In genomic region chrX:7971292-7971691, GRCm38 (mm10) we compare ENCODE assay signal across 19 mouse cellular contexts. TPM values are rescaled to one million over a fixed set of nuclear protein-coding genes. Genes with fewer than 3 reads are reported as not detected.
A peak's percentile ranks its signal among the peaks of the same experiment; 100 is the strongest.
DNase-seq lines count a peak whose midpoint lies in the region; ATAC-seq and TF ChIP-seq lines count a peak whose summit lies in the region.
"Had no signal": no experiment of that assay in that cellular context is flagged by ENCODE, and none has a peak within 500 bp of the region (broad histone marks: within the 10 kb centered on the region; RNA-seq: fewer than 3 reads in every experiment).

No protein-coding gene starts in this region.

- ATAC-seq in stomach, embryonic 14.5 days (ENCODE audit: insufficient number of reproducible peaks, insufficient read depth, low FRiP score, low read depth), result peak; percentile 49; the same call in 1 of the 2 replicates
- ATAC-seq in stomach, postnatal 0 days (ENCODE audit: low FRiP score, low TSS enrichment), result no peak
- ATAC-seq in liver, postnatal 0 days, result peak; percentile 91
- 0 out of 2 replicates have a peak, but pooled peaks have one; percentile 47 for ATAC-seq in stomach, embryonic 16.5 days (ENCODE audit: insufficient read depth, low FRiP score)
- no peak for ATAC-seq in forebrain, embryonic 12.5 days (ENCODE audit: low FRiP score)
- ATAC-seq: forebrain, embryonic 15.5 days had no signal

- H3K4me3 ChIP-seq in stomach, embryonic 14.5 days (ENCODE audit: low read depth, low read length), result no peak overlapping the region
- no peak overlapping the region for H3K4me3 ChIP-seq in stomach, postnatal 0 days (ENCODE audit: low read depth, low read length)
- H3K4me3 ChIP-seq in erythroblast, embryonic 14.5 days (replicated peaks), result peak overlapping the region; percentile 57
- H3K4me3 ChIP-seq in liver, postnatal 0 days (ENCODE audit: low read depth, low read length), result no peak overlapping the region
- no peak overlapping the region for H3K4me3 ChIP-seq in stomach, embryonic 16.5 days (replicated peaks; ENCODE audit: low read length)
- no peak overlapping the region for H3K4me3 ChIP-seq in forebrain, embryonic 12.5 days (replicated peaks)
- H3K4me3 ChIP-seq: embryonic facial prominence, embryonic 13.5 days; forebrain, embryonic 15.5 days; heart, embryonic 15.5 days; layer of hippocampus, adult 2 months; midbrain, embryonic 12.5 days had no signal

- no peaks in the 10 kb centered on the region for H3K36me3 ChIP-seq in stomach, embryonic 14.5 days (ENCODE audit: control insufficient read depth, insufficient read depth, low read length)
- no peaks in the 10 kb centered on the region for H3K36me3 ChIP-seq in stomach, postnatal 0 days (ENCODE audit: control insufficient read depth, insufficient read depth, low read length)
- peaks cover 49% of the 10 kb centered on the region for H3K36me3 ChIP-seq in erythroblast, embryonic 14.5 days (ENCODE audit: control insufficient read depth)
- no peaks in the 10 kb centered on the region for H3K36me3 ChIP-seq in liver, postnatal 0 days (replicated peaks; ENCODE audit: insufficient read depth, low read length)
- no peaks in the 10 kb centered on the region for H3K36me3 ChIP-seq in stomach, embryonic 16.5 days (ENCODE audit: control insufficient read depth, insufficient read depth, low read length)
- H3K36me3 ChIP-seq in forebrain, embryonic 12.5 days (replicated peaks), result no peaks in the 10 kb centered on the region
- H3K36me3 ChIP-seq: embryonic facial prominence, embryonic 13.5 days; forebrain, embryonic 15.5 days; heart, embryonic 15.5 days; midbrain, embryonic 12.5 days had no signal

- TF ChIP-seq CTCF in stomach, postnatal 0 days (IDR thresholded peaks at IDR 0.05; ENCODE audit: low read depth), result no peak
- no peak for TF ChIP-seq CTCF in liver, postnatal 0 days (IDR thresholded peaks at IDR 0.05; ENCODE audit: low read depth)

- H3K4me1 ChIP-seq in stomach, embryonic 14.5 days (ENCODE audit: control insufficient read depth, insufficient read depth, low read length), result no peaks in the 10 kb centered on the region
- H3K4me1 ChIP-seq in stomach, postnatal 0 days (replicated peaks; ENCODE audit: control insufficient read depth, insufficient read depth), result no peaks in the 10 kb centered on the region
- H3K4me1 ChIP-seq in erythroblast, embryonic 14.5 days (ENCODE audit: control insufficient read depth), result peaks cover 64% of the 10 kb centered on the region
- H3K4me1 ChIP-seq in liver, postnatal 0 days (ENCODE audit: insufficient read depth), result no peaks in the 10 kb centered on the region
- no peaks in the 10 kb centered on the region for H3K4me1 ChIP-seq in stomach, embryonic 16.5 days (ENCODE audit: control insufficient read depth, insufficient read depth, low read length)
- no peaks in the 10 kb centered on the region for H3K4me1 ChIP-seq in forebrain, embryonic 12.5 days
- H3K4me1 ChIP-seq: embryonic facial prominence, embryonic 13.5 days; forebrain, embryonic 15.5 days; heart, embryonic 15.5 days; midbrain, embryonic 12.5 days had no signal

- TF ChIP-seq EP300 in stomach, postnatal 0 days (optimal IDR thresholded peaks at IDR 0.05), result no peak
- TF ChIP-seq EP300 in liver, postnatal 0 days (IDR thresholded peaks at IDR 0.05; ENCODE audit: low read depth), result peak; percentile 96

- WGBS in stomach, embryonic 14.5 days, result 80% methylated on average over 2 of the region's 4 CpGs
- 45% methylated on average over 2 of the region's 4 CpGs for WGBS in stomach, postnatal 0 days
- 49% methylated on average over 4 of the region's 4 CpGs for WGBS in liver, postnatal 0 days (ENCODE audit: insufficient replicate concordance)
- 56% methylated on average over 4 of the region's 4 CpGs for WGBS in stomach, embryonic 16.5 days
- WGBS in forebrain, embryonic 12.5 days, result 68% methylated on average over 4 of the region's 4 CpGs

- H3K9ac ChIP-seq in stomach, embryonic 14.5 days (replicated peaks; ENCODE audit: low read depth, low read length), result no peak overlapping the region
- no peak overlapping the region for H3K9ac ChIP-seq in stomach, postnatal 0 days (ENCODE audit: low read length)
- no peak overlapping the region for H3K9ac ChIP-seq in liver, postnatal 0 days (replicated peaks)
- no peak overlapping the region for H3K9ac ChIP-seq in stomach, embryonic 16.5 days (ENCODE audit: low read length)
- no peak overlapping the region for H3K9ac ChIP-seq in forebrain, embryonic 12.5 days
- H3K9ac ChIP-seq: embryonic facial prominence, embryonic 13.5 days; forebrain, embryonic 15.5 days; heart, embryonic 15.5 days; hindbrain, embryonic 14.5 days; midbrain, embryonic 12.5 days had no signal

- H3K9me3 ChIP-seq in stomach, embryonic 14.5 days (ENCODE audit: control insufficient read depth, low read depth, low read length), result no peaks in the 10 kb centered on the region
- no peaks in the 10 kb centered on the region for H3K9me3 ChIP-seq in stomach, postnatal 0 days (ENCODE audit: control insufficient read depth, low read length)
- no peaks in the 10 kb centered on the region for H3K9me3 ChIP-seq in erythroblast, embryonic 14.5 days (ENCODE audit: control insufficient read depth, low read length)
- no peaks in the 10 kb centered on the region for H3K9me3 ChIP-seq in liver, postnatal 0 days (ENCODE audit: low read length)
- no peaks in the 10 kb centered on the region for H3K9me3 ChIP-seq in stomach, embryonic 16.5 days (replicated peaks; ENCODE audit: control insufficient read depth, low read length)
- peaks cover 1% of the 10 kb centered on the region; the same call in 1 of the 2 replicates for H3K9me3 ChIP-seq in forebrain, embryonic 12.5 days
- H3K9me3 ChIP-seq: embryonic facial prominence, embryonic 13.5 days; forebrain, embryonic 15.5 days; heart, embryonic 15.5 days; midbrain, embryonic 12.5 days had no signal

- H3K27ac ChIP-seq in stomach, embryonic 14.5 days (ENCODE audit: low read length), result no peak overlapping the region
- H3K27ac ChIP-seq in stomach, postnatal 0 days (replicated peaks), result no peak overlapping the region
- H3K27ac ChIP-seq in liver, postnatal 0 days (ENCODE audit: low read depth), result peak overlapping the region; percentile 81
- H3K27ac ChIP-seq in stomach, embryonic 16.5 days (ENCODE audit: low read length), result no peak overlapping the region
- H3K27ac ChIP-seq in forebrain, embryonic 12.5 days, result no peak overlapping the region
- H3K27ac ChIP-seq: embryonic facial prominence, embryonic 13.5 days; forebrain, embryonic 15.5 days; heart, embryonic 15.5 days; hindbrain, embryonic 14.5 days; layer of hippocampus, adult 2 months; midbrain, embryonic 12.5 days had no signal

- DNase-seq in stomach, postnatal 0 days (ENCODE audit: low spot score), result no peak
- DNase-seq in liver, postnatal 0 days, result peak; percentile 82
- DNase-seq in ovary, postnatal 10 days (ENCODE audit: low spot score), result no peak
- DNase-seq in right cerebral cortex, postnatal 14 days, result no peak
- DNase-seq: cerebellum, postnatal 10 days; gastrocnemius, postnatal 10 days; kidney, adult 2 months; lung, adult 2 months; right cerebral cortex, postnatal 25 days had no signal

- no peaks in the 10 kb centered on the region for H3K27me3 ChIP-seq in stomach, embryonic 14.5 days (ENCODE audit: control insufficient read depth, insufficient read depth, low read length)
- H3K27me3 ChIP-seq in stomach, postnatal 0 days (ENCODE audit: control insufficient read depth, insufficient read depth, low read length), result no peaks in the 10 kb centered on the region
- H3K27me3 ChIP-seq in erythroblast, embryonic 14.5 days (ENCODE audit: control insufficient read depth), result no peaks in the 10 kb centered on the region
- no peaks in the 10 kb centered on the region for H3K27me3 ChIP-seq in liver, postnatal 0 days (ENCODE audit: insufficient read depth, low read length)
- no peaks in the 10 kb centered on the region for H3K27me3 ChIP-seq in stomach, embryonic 16.5 days (ENCODE audit: control insufficient read depth, insufficient read depth, low read length)
- H3K27me3 ChIP-seq in forebrain, embryonic 12.5 days, result no peaks in the 10 kb centered on the region
- H3K27me3 ChIP-seq: embryonic facial prominence, embryonic 13.5 days; forebrain, embryonic 15.5 days; heart, embryonic 15.5 days; midbrain, embryonic 12.5 days had no signal

- H3K4me2 ChIP-seq in stomach, embryonic 14.5 days (replicated peaks; ENCODE audit: low read depth, low read length), result no peak overlapping the region
- no peak overlapping the region for H3K4me2 ChIP-seq in stomach, postnatal 0 days (replicated peaks; ENCODE audit: low read depth)
- H3K4me2 ChIP-seq in liver, postnatal 0 days (ENCODE audit: low read depth, low read length), result peak overlapping the region; percentile 51
- H3K4me2 ChIP-seq in stomach, embryonic 16.5 days (ENCODE audit: low read depth, low read length), result no peak overlapping the region
- no peak overlapping the region for H3K4me2 ChIP-seq in forebrain, embryonic 12.5 days
- H3K4me2 ChIP-seq: embryonic facial prominence, embryonic 13.5 days; forebrain, embryonic 15.5 days; heart, embryonic 15.5 days; hindbrain, embryonic 14.5 days; midbrain, embryonic 12.5 days had no signal

RNA-seq across cellular contexts. Expression of gene Gata1, which starts 6.6 kb away (rescaled TPM):
- polyA plus RNA-seq in stomach, embryonic 14.5 days (2014; fragmentation: Nextera tagmentation; extraction: Ambion mirVana), result 0.73 and 0.90 TPM in 2 replicates
- 0.07 and 0.28 TPM in 2 replicates for polyA plus RNA-seq in stomach, postnatal 0 days (2015; fragmentation: Nextera tagmentation; extraction: Ambion mirVana)
- polyA plus RNA-seq in erythroblast, embryonic 14.5 days (2012), result 36.7 and 43.1 TPM in 2 replicates
- 39.8 and 43.2 TPM in 2 replicates for polyA plus RNA-seq in liver, postnatal 0 days (2015; fragmentation: Nextera tagmentation; extraction: Ambion mirVana)
- polyA plus RNA-seq in stomach, embryonic 16.5 days (2015; fragmentation: Nextera tagmentation; extraction: Ambion mirVana), result 5.6 and 6.0 TPM in 2 replicates
- 0.87 and 0.97 TPM in 2 replicates for polyA plus RNA-seq in forebrain, embryonic 12.5 days (2016; fragmentation: Nextera tagmentation; extraction: Ambion mirVana)
- polyA plus RNA-seq: hindbrain, embryonic 14.5 days had no signal

RNA-seq across cellular contexts. Expression of gene Hdac6, which starts 23.6 kb away (rescaled TPM):
- 26.2 and 27.8 TPM in 2 replicates for polyA plus RNA-seq in stomach, embryonic 14.5 days (2014; fragmentation: Nextera tagmentation; extraction: Ambion mirVana)
- polyA plus RNA-seq in stomach, postnatal 0 days (2015; fragmentation: Nextera tagmentation; extraction: Ambion mirVana), result 6.2 and 6.7 TPM in 2 replicates
- polyA plus RNA-seq in erythroblast, embryonic 14.5 days (2012), result 0.57 and 0.97 TPM in 2 replicates
- polyA plus RNA-seq in liver, postnatal 0 days (2015; fragmentation: Nextera tagmentation; extraction: Ambion mirVana), result 10.3 and 11.8 TPM in 2 replicates
- 21.4 and 23.3 TPM in 2 replicates for polyA plus RNA-seq in stomach, embryonic 16.5 days (2015; fragmentation: Nextera tagmentation; extraction: Ambion mirVana)
- 81.5 and 85.6 TPM in 2 replicates for polyA plus RNA-seq in forebrain, embryonic 12.5 days (2016; fragmentation: Nextera tagmentation; extraction: Ambion mirVana)

RNA-seq across cellular contexts. Expression of gene Eras, which starts 42.9 kb away (rescaled TPM):
- not detected in 2 replicates for polyA plus RNA-seq in stomach, embryonic 14.5 days (2014; fragmentation: Nextera tagmentation; extraction: Ambion mirVana)
- not detected in 2 replicates for polyA plus RNA-seq in stomach, postnatal 0 days (2015; fragmentation: Nextera tagmentation; extraction: Ambion mirVana)
- 0.06 TPM in 1 of 2 replicates, not detected in the other for polyA plus RNA-seq in erythroblast, embryonic 14.5 days (2012)
- polyA plus RNA-seq in liver, postnatal 0 days (2015; fragmentation: Nextera tagmentation; extraction: Ambion mirVana), result not detected in 2 replicates
- not detected in 2 replicates for polyA plus RNA-seq in stomach, embryonic 16.5 days (2015; fragmentation: Nextera tagmentation; extraction: Ambion mirVana)
- polyA plus RNA-seq in forebrain, embryonic 12.5 days (2016; fragmentation: Nextera tagmentation; extraction: Ambion mirVana), result not detected in 2 replicates
- polyA plus RNA-seq: embryonic facial prominence, embryonic 13.5 days; forebrain, embryonic 15.5 days; heart, embryonic 15.5 days; hindbrain, embryonic 14.5 days; kidney, adult 2 months; lung, adult 2 months; midbrain, embryonic 12.5 days had no signal

RNA-seq across cellular contexts. Expression of gene Glod5, which starts 47.0 kb away (rescaled TPM):
- polyA plus RNA-seq in stomach, embryonic 14.5 days (2014; fragmentation: Nextera tagmentation; extraction: Ambion mirVana), result not detected in 2 replicates
- 6.0 and 7.5 TPM in 2 replicates for polyA plus RNA-seq in stomach, postnatal 0 days (2015; fragmentation: Nextera tagmentation; extraction: Ambion mirVana)
- polyA plus RNA-seq in erythroblast, embryonic 14.5 days (2012), result not detected in 2 replicates
- polyA plus RNA-seq in liver, postnatal 0 days (2015; fragmentation: Nextera tagmentation; extraction: Ambion mirVana), result 2.6 and 4.3 TPM in 2 replicates
- 1.8 and 2.1 TPM in 2 replicates for polyA plus RNA-seq in stomach, embryonic 16.5 days (2015; fragmentation: Nextera tagmentation; extraction: Ambion mirVana)
- 0.31 and 0.42 TPM in 2 replicates for polyA plus RNA-seq in forebrain, embryonic 12.5 days (2016; fragmentation: Nextera tagmentation; extraction: Ambion mirVana)
- polyA plus RNA-seq: embryonic facial prominence, embryonic 13.5 days; lung, adult 2 months; midbrain, embryonic 12.5 days had no signal

RNA-seq across cellular contexts. Expression of gene Pcsk1n, which starts 51.7 kb away (rescaled TPM):
- polyA plus RNA-seq in stomach, embryonic 14.5 days (2014; fragmentation: Nextera tagmentation; extraction: Ambion mirVana), result 9.0 and 9.5 TPM in 2 replicates
- 12.0 and 12.2 TPM in 2 replicates for polyA plus RNA-seq in stomach, postnatal 0 days (2015; fragmentation: Nextera tagmentation; extraction: Ambion mirVana)
- 0.02 TPM in 1 of 2 replicates, not detected in the other for polyA plus RNA-seq in erythroblast, embryonic 14.5 days (2012)
- polyA plus RNA-seq in liver, postnatal 0 days (2015; fragmentation: Nextera tagmentation; extraction: Ambion mirVana), result 0.06 TPM in 1 of 2 replicates, not detected in the other
- 7.6 and 8.6 TPM in 2 replicates for polyA plus RNA-seq in stomach, embryonic 16.5 days (2015; fragmentation: Nextera tagmentation; extraction: Ambion mirVana)
- polyA plus RNA-seq in forebrain, embryonic 12.5 days (2016; fragmentation: Nextera tagmentation; extraction: Ambion mirVana), result 57.6 and 59.9 TPM in 2 replicates

Comparison
In these comparisons a context has a peak if more than half of its experiments do, and no peak if none do; other contexts are left out.
1. ATAC-seq: peak in stomach, embryonic 14.5 days (single experiment), liver, postnatal 0 days (single experiment) and stomach, embryonic 16.5 days (single experiment); none in stomach, postnatal 0 days (single experiment) and forebrain, embryonic 12.5 days (single experiment).